Mouse (Mus musculus) limb, embryonic 15.5 days (tissue): ENCODE data around the gene Ctbs. TPM values are rescaled to one million over a fixed set of nuclear protein-coding genes. Genes with fewer than 3 reads are reported as not detected.

Experiments
- ATAC-seq: fragments of 200-750 bp; cut with Nextera tagmentation; 2 replicates; pipeline ENCODE4 v1.8.0; 2017; ENCODE audit warnings: low read depth, moderate TSS enrichment; ENCODE audit not compliant: insufficient number of reproducible peaks, low FRiP score, low TSS enrichment
- H3K27ac ChIP-seq: fragments of 300-500 bp; sonication (generic); 2 replicates; pipeline ENCODE4 v1.5.1; 2015; ENCODE audit warnings: moderate library complexity, mild to moderate bottlenecking, inconsistent platforms
- H3K27me3 ChIP-seq: fragments of 300-500 bp; sonication (generic); 2 replicates; pipeline ENCODE4 v1.6.1; 2015; ENCODE audit warnings: inconsistent platforms
- H3K36me3 ChIP-seq: fragments of 300-500 bp; sonication (generic); 2 replicates; pipeline ENCODE4 v1.6.1; 2015; ENCODE audit warnings: inconsistent platforms
- H3K4me1 ChIP-seq: fragments of 300-500 bp; sonication (generic); 2 replicates; pipeline ENCODE4 v1.6.1; 2015; ENCODE audit warnings: inconsistent platforms
- H3K4me2 ChIP-seq: fragments of 300-500 bp; sonication (generic); 2 replicates; pipeline ENCODE4 v1.6.1; 2015; ENCODE audit warnings: mild to moderate bottlenecking, inconsistent platforms
- H3K4me3 ChIP-seq: fragments of 300-500 bp; sonication (generic); 2 replicates; pipeline ENCODE4 v1.5.1; 2015; ENCODE audit warnings: mild to moderate bottlenecking, inconsistent platforms
- H3K9ac ChIP-seq: fragments of 300-500 bp; sonication (generic); 2 replicates; pipeline ENCODE4 v1.6.1; 2015; ENCODE audit warnings: inconsistent platforms
- H3K9me3 ChIP-seq: fragments of 300-500 bp; sonication (generic); 2 replicates; pipeline ENCODE4 v1.6.1; 2016; ENCODE audit warnings: inconsistent platforms
- WGBS: fragments of 180-500 bp; shearing (Covaris S2); methylation state at CpG from one replicate; pipeline ENCODE4 v1.1.7; 2015; 5-methylcytosine and 5-hydroxymethylcytosine counted together
- polyA plus RNA-seq: library from polyadenylated mRNA; unstranded; fragments of >200 nt; fragmentation: Nextera tagmentation; extraction: Ambion mirVana; gene quantifications from 2 replicates; pipeline ENCODE4 v1.2.1, GENCODE M21; 2015

Ctbs gene
- polyA plus RNA-seq, 1 experiment from 2014 or later, result 10.4 TPM

DNA sequence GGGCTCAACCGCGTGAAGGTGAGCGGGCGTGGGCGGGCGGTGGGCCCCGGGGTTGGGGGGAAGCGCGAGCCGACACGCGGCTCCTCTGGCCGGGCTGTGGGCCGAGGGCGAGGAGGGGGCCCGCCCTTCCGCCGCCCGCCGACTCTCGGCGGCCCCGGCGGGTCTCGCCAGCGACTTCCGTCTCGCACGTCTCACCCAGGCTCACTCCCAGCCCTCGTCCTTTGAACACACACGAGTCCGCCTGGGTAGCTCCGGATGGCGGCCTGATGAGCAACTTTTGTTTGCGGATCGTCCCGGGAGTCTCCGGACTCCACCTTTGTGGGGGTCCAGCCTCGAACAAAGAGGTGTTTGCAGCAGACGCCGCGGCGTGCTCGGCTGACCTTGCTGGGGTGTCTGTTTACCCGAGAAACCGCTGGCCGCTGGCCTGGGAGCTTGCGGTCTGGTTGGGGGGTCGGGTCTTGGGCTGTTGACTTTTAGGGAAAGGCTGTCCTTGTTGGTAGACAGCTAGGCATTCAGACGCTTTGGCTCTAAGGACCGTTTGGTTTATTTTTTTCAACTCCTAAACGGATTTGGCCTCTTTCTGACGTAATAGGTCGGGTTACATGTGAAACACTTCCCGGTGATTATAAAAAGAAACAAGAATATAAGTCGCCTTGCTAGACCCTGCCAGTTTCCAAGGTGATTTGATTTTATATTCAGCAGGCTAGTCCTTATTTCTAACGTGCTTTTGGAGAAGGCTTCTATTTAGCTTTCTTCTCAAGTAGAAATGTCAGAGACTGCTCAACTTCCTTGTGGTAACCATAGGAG lies 50.6 kb downstream of the Ctbs start:
- Histone ChIP-seq H3K9ac (peak overlapping the region; percentile 90), H3K4me1 (peaks cover 14% of the 10 kb centered on the region), H3K4me2 (peak overlapping the region; percentile 55), H3K36me3 (peaks cover 12% of the 10 kb centered on the region; the same call in 1 of the 2 replicates), H3K9me3 (no peaks in the 10 kb centered on the region), H3K27me3 (no peaks in the 10 kb centered on the region), H3K27ac (peak overlapping the region; percentile 97), H3K4me3 (peak overlapping the region; percentile 86)
- peak; percentile 78 for ATAC-seq
- WGBS, result under 1% methylated on average over 50 of the region's 57 CpGs

DNA sequence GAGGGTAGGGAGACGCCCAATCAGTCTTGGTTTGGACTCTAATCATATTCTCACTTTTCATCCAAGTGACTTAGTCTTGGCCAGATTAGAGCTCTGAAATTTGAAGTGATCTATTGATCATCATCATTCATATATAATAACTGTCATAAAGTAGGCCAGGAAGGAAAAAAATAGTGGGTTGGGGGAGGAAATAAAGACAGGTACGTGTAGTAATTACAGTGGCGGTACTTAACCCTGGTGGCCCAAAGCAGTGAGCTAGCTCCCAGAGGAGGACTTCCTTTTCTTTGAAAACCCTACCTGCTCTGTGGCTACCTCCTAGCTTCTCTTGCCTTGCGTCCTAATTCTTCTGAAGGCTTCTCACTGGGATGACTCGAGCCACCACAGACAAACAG lies 51.2 kb downstream of the Ctbs start:
- peak overlapping the region; percentile 90 for H3K9ac ChIP-seq
- H3K4me3 ChIP-seq, result peak overlapping the region; percentile 86
- H3K9me3 ChIP-seq, result no peaks in the 10 kb centered on the region
- H3K27ac ChIP-seq, result peak overlapping the region; percentile 97
- H3K4me1 ChIP-seq, result peaks cover 14% of the 10 kb centered on the region
- H3K27me3 ChIP-seq, result no peaks in the 10 kb centered on the region
- ATAC-seq, result no peak
- H3K4me2 ChIP-seq, result peak overlapping the region; percentile 55
- peaks cover 17% of the 10 kb centered on the region for H3K36me3 ChIP-seq
- 4% methylated on average over 5 of the region's 5 CpGs for WGBS

DNA sequence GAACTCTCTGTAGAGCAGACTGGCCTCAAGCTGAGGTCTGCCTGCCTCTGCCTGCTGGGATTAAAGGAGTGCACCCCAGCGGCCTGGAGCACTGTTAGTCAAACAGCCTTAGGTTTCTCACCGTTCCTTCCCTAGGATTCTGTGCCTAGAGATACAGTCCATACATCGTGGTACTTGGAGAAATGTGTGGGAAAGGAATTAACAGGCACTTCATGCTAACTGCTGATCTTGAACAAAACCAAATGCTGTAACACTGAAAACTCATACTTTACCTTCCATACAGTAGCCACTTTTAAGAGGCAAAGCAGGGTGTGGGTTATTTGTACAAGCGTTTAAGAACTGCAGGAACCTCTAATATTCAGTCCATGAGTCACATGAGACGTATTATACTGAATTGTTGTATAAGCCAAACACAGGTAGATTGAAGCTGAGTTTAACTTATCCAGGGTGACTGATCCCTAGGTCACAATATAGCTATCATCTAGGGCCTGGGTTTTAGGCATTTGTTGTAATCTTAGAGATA lies 52.1 kb downstream of the Ctbs start:
- peaks cover 23% of the 10 kb centered on the region for H3K36me3 ChIP-seq
- peak overlapping the region; percentile 18; the same call in 1 of the 2 replicates for H3K9ac ChIP-seq
- H3K27me3 ChIP-seq, result no peaks in the 10 kb centered on the region
- ATAC-seq, result no peak
- H3K27ac ChIP-seq, result 0 out of 2 replicates have a peak overlapping the region, but pooled peaks have one; percentile 12
- peak overlapping the region; percentile 55 for H3K4me2 ChIP-seq
- H3K9me3 ChIP-seq, result no peaks in the 10 kb centered on the region
- peaks cover 14% of the 10 kb centered on the region for H3K4me1 ChIP-seq
- peak overlapping the region; percentile 86 for H3K4me3 ChIP-seq
- 38% methylated on average over 5 of the region's 5 CpGs for WGBS

DNA sequence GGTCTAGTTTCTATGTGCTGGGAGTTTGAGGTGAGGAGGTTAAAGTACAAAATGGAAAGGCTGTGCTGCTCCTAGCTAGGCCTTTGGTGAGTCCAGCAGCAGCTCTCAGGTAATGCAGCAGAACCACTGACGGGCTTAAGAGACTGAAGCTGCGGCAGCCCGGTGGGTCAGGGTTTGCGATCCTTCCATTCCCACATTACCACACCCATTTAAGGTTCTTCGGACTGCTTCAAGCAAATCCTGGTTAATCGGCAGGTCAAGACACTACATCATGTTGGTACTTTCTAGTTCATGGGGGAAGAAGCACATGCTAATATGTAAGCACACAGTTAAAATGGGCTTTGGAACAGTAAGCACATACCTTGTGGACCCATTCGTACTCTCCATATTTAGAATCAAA lies 57.1 kb downstream of the Ctbs start:
- H3K4me1 ChIP-seq, result peaks cover 5% of the 10 kb centered on the region
- no peak overlapping the region for H3K4me3 ChIP-seq
- no peak overlapping the region for H3K4me2 ChIP-seq
- H3K27me3 ChIP-seq, result no peaks in the 10 kb centered on the region
- no peak overlapping the region for H3K9ac ChIP-seq
- H3K36me3 ChIP-seq, result peaks cover 62% of the 10 kb centered on the region
- WGBS, result 94% methylated on average over 7 of the region's 7 CpGs
- no peak overlapping the region for H3K27ac ChIP-seq
- no peak for ATAC-seq
- no peaks in the 10 kb centered on the region for H3K9me3 ChIP-seq

Other genes with a start within 250 kb of the Ctbs start
- gene Lpar3, start 228.8 kb upstream of the Ctbs start, polyA plus RNA-seq, result 2.1 TPM in 2 replicates
- gene Ssx2ip, start 45.2 kb upstream of the Ctbs start, polyA plus RNA-seq, result 25.4 and 25.6 TPM in 2 replicates
- 4.2 and 4.7 TPM in 2 replicates for gene Spata1, start 50.0 kb downstream of the Ctbs start, polyA plus RNA-seq
- 729 and 820 TPM in 2 replicates for gene Gng5, start 50.0 kb downstream of the Ctbs start, polyA plus RNA-seq
- gene Rpf1, start 71.6 kb downstream of the Ctbs start, polyA plus RNA-seq, result 43.2 and 44.9 TPM in 2 replicates
- gene Uox, start 120.6 kb downstream of the Ctbs start, polyA plus RNA-seq, result 1.0 and 1.2 TPM in 2 replicates
- 0.14 and 0.15 TPM in 2 replicates for gene Dnase2b, start 165.8 kb downstream of the Ctbs start, polyA plus RNA-seq
- not detected in 2 replicates for gene 4930503B20Rik, start 201.5 kb downstream of the Ctbs start, polyA plus RNA-seq
- 1.2 and 1.7 TPM in 2 replicates for gene Samd13, start 235.8 kb downstream of the Ctbs start, polyA plus RNA-seq